Comparison of ENCODE assay signal across 9 mouse cellular contexts in the genomic region with DNA sequence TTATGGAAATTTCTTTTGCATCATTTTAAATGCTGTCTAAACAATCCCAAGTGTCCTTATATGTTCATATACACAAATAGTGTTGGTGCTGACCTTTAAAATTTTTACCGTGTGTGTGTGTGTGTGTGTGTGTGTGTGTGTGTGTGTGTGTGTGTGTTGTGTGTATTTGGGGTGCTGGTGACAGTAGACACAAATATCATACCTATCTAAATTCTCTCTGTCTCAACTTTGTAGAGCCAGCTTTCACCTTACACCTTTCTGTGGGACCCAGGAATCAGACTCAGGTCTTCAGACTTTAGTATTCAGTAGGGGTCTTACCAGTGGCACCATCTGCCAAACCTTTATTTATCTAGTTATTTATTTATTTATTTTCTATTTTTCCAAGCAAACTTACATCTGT. TPM values are rescaled to one million over a fixed set of nuclear protein-coding genes. Genes with fewer than 3 reads are reported as not detected.
DNase-seq lines count a peak whose midpoint lies in the region; ATAC-seq lines count a peak whose summit lies in the region.
"Had no signal": no experiment of that assay in that cellular context is flagged by ENCODE, and none has a peak within 500 bp of the region (broad histone marks: within the 10 kb centered on the region; RNA-seq: fewer than 3 reads in every experiment).

No protein-coding gene starts in this region.

- no peak for ATAC-seq in megakaryocyte, adult 5-6 weeks (ENCODE audit: poor library complexity, severe bottlenecking)
- no peak for ATAC-seq in liver, embryonic 11.5 days (replicated peaks; ENCODE audit: low FRiP score)
- ATAC-seq in stomach, embryonic 15.5 days (ENCODE audit: insufficient read depth, low FRiP score, low read depth), result no peak

- H3K27ac ChIP-seq in liver, embryonic 11.5 days (ENCODE audit: low read depth, low read length), result no peak overlapping the region
- no peak overlapping the region for H3K27ac ChIP-seq in stomach, embryonic 15.5 days

- no peaks in the 10 kb centered on the region for H3K9me3 ChIP-seq in megakaryocyte, embryonic 14.5 days
- no peaks in the 10 kb centered on the region for H3K9me3 ChIP-seq in liver, embryonic 11.5 days (ENCODE audit: control insufficient read depth, low read length)
- H3K9me3 ChIP-seq in stomach, embryonic 15.5 days, result no peaks in the 10 kb centered on the region

- intact Hi-C loops in gastrocnemius, postnatal 14 days (cut with DNase I; ENCODE audit: low total_unique reads), result no loop called here

- H3K4me2 ChIP-seq in liver, embryonic 11.5 days, result peak overlapping the region; percentile 96
- H3K4me2 ChIP-seq in stomach, embryonic 15.5 days, result peak overlapping the region; percentile 92

- H3K27me3 ChIP-seq in megakaryocyte, embryonic 14.5 days (replicated peaks), result no peaks in the 10 kb centered on the region
- no peaks in the 10 kb centered on the region for H3K27me3 ChIP-seq in liver, embryonic 11.5 days (replicated peaks; ENCODE audit: control insufficient read depth, insufficient read depth, low read length)
- H3K27me3 ChIP-seq in stomach, embryonic 15.5 days (replicated peaks), result no peaks in the 10 kb centered on the region

- H3K9ac ChIP-seq in liver, embryonic 11.5 days (ENCODE audit: low read depth, low read length), result no peak overlapping the region; the same call in 1 of the 2 replicates
- H3K9ac ChIP-seq in stomach, embryonic 15.5 days, result no peak overlapping the region

- peaks cover 8% of the 10 kb centered on the region for H3K36me3 ChIP-seq in megakaryocyte, embryonic 14.5 days (replicated peaks; ENCODE audit: low read length)
- no peaks in the 10 kb centered on the region for H3K36me3 ChIP-seq in liver, embryonic 11.5 days (ENCODE audit: control insufficient read depth, insufficient read depth, low read length)
- no peaks in the 10 kb centered on the region for H3K36me3 ChIP-seq in stomach, embryonic 15.5 days

- peaks cover 34% of the 10 kb centered on the region for H3K4me1 ChIP-seq in megakaryocyte, embryonic 14.5 days
- H3K4me1 ChIP-seq in liver, embryonic 11.5 days (replicated peaks; ENCODE audit: control insufficient read depth, insufficient read depth, low read length), result peaks cover 7% of the 10 kb centered on the region
- peaks cover 12% of the 10 kb centered on the region; the same call in 1 of the 2 replicates for H3K4me1 ChIP-seq in stomach, embryonic 15.5 days

- WGBS in liver, embryonic 11.5 days, result 28% methylated on average over 1 of the region's 1 CpGs
- 21% methylated on average over 1 of the region's 1 CpGs for WGBS in stomach, embryonic 15.5 days

- DNase-seq in embryo, embryonic 10.5 days (ENCODE audit: low spot score), result peak; percentile 5
- no peak for DNase-seq in embryo, embryonic 10 days (ENCODE audit: low spot score)
- DNase-seq in liver, embryonic 11.5 days (ENCODE audit: low spot score), result no peak
- DNase-seq in adipocyte (ENCODE audit: low spot score), result no peak
- DNase-seq in gastrocnemius, postnatal 14 days, result no peak
- DNase-seq: layer of hippocampus, adult 9-11 months had no signal

- peak overlapping the region; percentile 96 for H3K4me3 ChIP-seq in megakaryocyte, embryonic 14.5 days (replicated peaks)
- peak overlapping the region; percentile 70 for H3K4me3 ChIP-seq in liver, embryonic 11.5 days (ENCODE audit: low read depth, low read length)
- peak overlapping the region; percentile 85; the same call in 1 of the 2 replicates for H3K4me3 ChIP-seq in stomach, embryonic 15.5 days (replicated peaks)

RNA-seq across cellular contexts. Expression of gene Utrn, which starts 0.7 kb away (rescaled TPM):
- polyA plus RNA-seq in megakaryocyte, embryonic 14.5 days (2012; ENCODE audit: insufficient read depth, low replicate concordance), result 0.64 and 6.1 TPM in 2 replicates
- 50.0 and 52.5 TPM in 2 replicates for total RNA-seq in megakaryocyte, adult 5-6 weeks (2015)
- total RNA-seq in megakaryocyte, adult 5-6 weeks (2017), result 36.1 and 42.4 TPM in 2 replicates
- 19.8 and 23.0 TPM in 2 replicates for polyA plus RNA-seq in liver, embryonic 11.5 days (2014; fragmentation: Nextera tagmentation; extraction: Ambion mirVana)
- polyA plus RNA-seq in stomach, embryonic 15.5 days (2015; fragmentation: Nextera tagmentation; extraction: Ambion mirVana), result 68.1 and 72.2 TPM in 2 replicates
- 10 to 100 TPM; 37.1 to 44.7 TPM for total RNA-seq in gastrocnemius, postnatal 14 days (2021)
